Mouse (Mus musculus) myocyte (in vitro differentiated cells): ENCODE measurements at regions not wholly inside any gene's neighbourhood (a gene's known extent, or its start where the extent isn't known, plus 50 kb on each side); places are given as distances from the start of the nearest gene placed in this dataset.

Experiments
- CEBPB ChIP-seq: IDR thresholded peaks from 2 replicates; pipeline ENCODE4 v1.6.1; 2011; ENCODE audit warnings: mild to moderate bottlenecking, moderate library complexity; ENCODE audit not compliant: poor library complexity, insufficient read depth, severe bottlenecking
- MAX ChIP-seq: IDR thresholded peaks from one replicate; pipeline ENCODE4 v1.6.1; 2011; ENCODE audit warnings: low read depth, mild to moderate bottlenecking, control low read depth
- MYOD1 ChIP-seq, 3 experiments: IDR thresholded peaks; one replicate each; pipeline ENCODE4 v1.6.1; 2011; ENCODE audit warnings: control low read depth in 2 of 3, low read depth in 2 of 3, mild to moderate bottlenecking in 2 of 3, moderate library complexity in 1 of 3; ENCODE audit not compliant: insufficient read length in 2 of 3, control insufficient read depth in 1 of 3
- POLR2A ChIP-seq: IDR thresholded peaks from one replicate; pipeline ENCODE4 v1.6.1; 2011; ENCODE audit warnings: low read depth, mild to moderate bottlenecking, control low read depth, moderate library complexity; ENCODE audit not compliant: insufficient read length
- REST ChIP-seq: IDR thresholded peaks from one replicate; pipeline ENCODE4 v1.6.1; 2011; ENCODE audit warnings: mild to moderate bottlenecking, control low read depth, moderate library complexity; ENCODE audit not compliant: insufficient read depth, insufficient read length
- TCF12 ChIP-seq: IDR thresholded peaks from one replicate; pipeline ENCODE4 v1.6.1; 2011; ENCODE audit warnings: mild to moderate bottlenecking, control low read depth; ENCODE audit not compliant: poor library complexity, insufficient read depth, severe bottlenecking

DNA sequence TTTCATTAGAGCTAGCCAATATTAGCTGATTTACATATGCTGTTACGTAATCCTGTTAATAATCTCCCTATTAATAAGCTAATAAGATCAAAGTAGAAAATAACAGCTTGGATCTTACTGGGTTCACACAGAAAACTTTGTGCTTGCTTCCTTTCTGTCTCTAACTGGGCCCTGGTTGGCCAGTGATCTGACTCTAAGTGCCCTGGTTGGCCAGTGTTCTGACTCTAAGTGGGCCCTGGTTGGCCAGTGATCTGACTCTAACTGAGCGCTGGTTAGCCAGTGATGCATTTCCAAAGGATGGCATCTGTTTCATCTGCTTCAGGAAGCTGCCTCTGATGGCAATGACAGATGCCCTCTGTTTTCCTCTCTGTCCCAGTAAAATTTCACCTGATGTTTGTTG is 372.4 kb downstream of the Atp23 start:
- TF ChIP-seq POLR2A, result no peak
- TF ChIP-seq MYOD1 (IDR thresholded peaks at IDR 0.05; ENCODE audit: control insufficient read depth in 1 of 3, insufficient read length in 2 of 3, low read depth in 2 of 3), result no peak
- TF ChIP-seq CEBPB, result no peak
- TF ChIP-seq MAX, result no peak
- TF ChIP-seq TCF12, result no peak
- TF ChIP-seq REST, result no peak
